Mouse (Mus musculus) urinary bladder, postnatal 4 days (tissue): ENCODE results near the gene Isg20.

Source experiments
- DNase-seq, 2 experiments: peaks; one replicate each; pipeline ENCODE4 v3.0.0; 2021 to 2022; ENCODE audit warnings: low spot score in 2 of 2

Gene Isg20

GRCm38 (mm10) chr7:78955086-78955485, 41.9 kb downstream of the Isg20 start:
- no peak for DNase-seq

GRCm38 (mm10) chr7:78958499-78959073, 45.4 kb downstream of the Isg20 start:
- DNase-seq = no peak

- no peak for DNase-seq
Measured at GRCm38 (mm10) chr7:78963891-78964290, 50.7 kb downstream of the Isg20 start.
